Mouse (Mus musculus) brain, embryonic 14.5 days (tissue): Measurements from ENCODE around the gene Mpg.

Source experiments
- CTCF ChIP-seq: fragments of 200-500 bp; IDR thresholded peaks from 2 replicates; pipeline ENCODE4 v1.5.1; 2012; ENCODE audit warnings: inconsistent platforms, mild to moderate bottlenecking, moderate library complexity, borderline replicate concordance; ENCODE audit not compliant: insufficient read depth, insufficient read length; ENCODE audit errors: extremely low read depth
- POLR2A ChIP-seq: fragments of 200-500 bp; IDR thresholded peaks from 2 replicates; pipeline ENCODE4 v1.6.1; 2012; ENCODE audit warnings: mild to moderate bottlenecking, inconsistent platforms, borderline replicate concordance; ENCODE audit not compliant: poor library complexity, insufficient read depth, insufficient read length, severe bottlenecking; ENCODE audit errors: extremely low read depth

DNA sequence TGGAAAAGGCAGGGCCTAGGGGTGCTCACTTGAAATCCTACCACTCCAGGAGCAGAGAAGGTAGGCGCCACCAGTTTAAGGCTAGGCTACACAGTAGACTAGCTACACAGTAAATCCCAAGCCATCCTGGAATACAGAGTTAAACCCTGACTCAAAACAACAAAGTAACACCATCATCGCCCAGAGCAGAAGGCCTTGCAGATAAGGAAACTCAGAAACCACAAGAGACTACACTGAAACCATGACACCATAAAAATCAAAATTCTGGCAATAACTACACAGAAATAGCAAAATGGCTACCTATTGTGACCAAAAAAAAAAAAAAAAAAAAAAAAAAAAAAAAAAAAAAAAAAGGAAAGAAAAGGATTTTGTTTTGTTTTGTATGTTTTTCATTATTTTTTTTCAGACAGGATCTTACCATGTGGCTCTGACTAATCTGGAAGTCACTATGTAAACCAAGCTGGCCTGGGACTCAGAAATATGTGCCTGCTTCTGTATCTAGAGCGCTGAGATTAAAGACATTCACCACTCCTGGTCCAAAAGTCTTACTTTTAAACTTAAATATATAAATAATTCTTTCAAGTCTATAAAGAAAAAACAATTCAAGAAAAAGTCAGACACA, 38.9 kb downstream of the Mpg start:
- TF ChIP-seq POLR2A (no peak), CTCF (no peak)
